Mouse (Mus musculus) thymus, postnatal 0 days (tissue): ENCODE data around the gene Gsta4. TPM values are rescaled to one million over a fixed set of nuclear protein-coding genes. Genes with fewer than 3 reads are reported as not detected.

Experiments used
- DNase-seq: peaks from one replicate; pipeline ENCODE4 v3.0.0-alpha.2; 2015; ENCODE audit warnings: low spot score
- polyA plus RNA-seq: library from polyadenylated mRNA; unstranded; fragments of >200 nt; fragmentation: Nextera tagmentation; extraction: Ambion mirVana; gene quantifications from 2 replicates; pipeline ENCODE4 v1.2.1, GENCODE M21; 2015

The Gsta4 gene
- polyA plus RNA-seq, 1 experiment from 2014 or later = 53.9 TPM

DNA sequence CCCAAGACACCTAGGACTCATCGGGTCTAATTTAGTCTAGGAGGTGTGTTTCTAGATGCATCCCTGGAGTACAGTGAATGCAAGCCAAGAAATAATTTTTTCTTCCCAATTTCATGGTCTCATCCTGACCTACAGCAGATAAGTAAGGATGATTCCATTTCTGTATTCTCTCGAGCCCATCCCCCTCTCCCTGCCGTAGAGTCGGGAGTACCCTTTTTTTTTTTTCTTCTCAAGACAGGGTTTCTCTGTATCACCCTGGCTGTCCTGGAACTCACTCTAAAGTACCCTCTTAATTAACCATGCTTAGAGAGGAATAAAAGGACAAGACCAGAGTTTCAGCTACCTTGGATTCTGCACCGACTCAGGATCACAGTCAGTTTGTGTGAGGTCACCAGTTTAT lies 4.4 kb upstream of the Gsta4 start:
- DNase-seq = no peak

DNA sequence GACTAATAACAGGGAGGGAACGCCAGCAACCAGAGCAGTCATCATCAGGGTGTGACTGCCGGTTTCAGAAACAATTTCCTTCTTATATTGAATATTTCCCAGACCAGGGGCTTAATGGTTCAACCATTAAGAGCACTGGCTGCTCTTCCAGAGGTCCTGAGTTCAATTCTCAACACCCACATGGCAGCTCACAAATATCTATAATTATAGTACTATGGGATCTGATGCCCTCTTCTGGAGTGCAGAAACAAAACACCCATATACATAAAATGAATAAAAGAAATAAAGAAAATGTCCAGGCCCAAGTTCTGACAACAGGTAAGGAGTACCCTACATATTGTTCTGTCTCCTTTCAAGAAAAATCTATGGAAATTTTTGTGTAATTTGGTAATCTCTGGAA lies 3.5 kb upstream of the Gsta4 start:
- DNase-seq = no peak

DNA sequence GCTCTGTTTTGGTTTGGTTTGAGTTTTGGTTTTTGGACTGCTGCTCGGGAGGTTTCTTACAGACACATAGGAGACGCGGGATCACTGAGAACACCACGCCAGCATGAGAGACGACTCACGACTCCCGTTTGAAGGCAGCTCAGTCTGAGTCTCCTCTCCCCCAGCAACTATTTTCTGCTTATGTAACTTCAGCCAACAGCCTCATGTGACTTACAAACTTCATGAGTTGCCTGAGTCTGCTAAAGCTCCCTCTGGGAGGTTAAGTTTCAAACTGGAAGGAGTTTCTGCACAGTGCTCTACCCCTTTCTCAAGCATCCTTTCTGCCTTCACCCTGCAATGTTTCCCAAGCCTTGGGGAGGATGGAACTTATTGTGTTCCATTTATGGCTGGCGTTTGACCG lies 3.1 kb downstream of the Gsta4 start:
- DNase-seq = no peak

DNA sequence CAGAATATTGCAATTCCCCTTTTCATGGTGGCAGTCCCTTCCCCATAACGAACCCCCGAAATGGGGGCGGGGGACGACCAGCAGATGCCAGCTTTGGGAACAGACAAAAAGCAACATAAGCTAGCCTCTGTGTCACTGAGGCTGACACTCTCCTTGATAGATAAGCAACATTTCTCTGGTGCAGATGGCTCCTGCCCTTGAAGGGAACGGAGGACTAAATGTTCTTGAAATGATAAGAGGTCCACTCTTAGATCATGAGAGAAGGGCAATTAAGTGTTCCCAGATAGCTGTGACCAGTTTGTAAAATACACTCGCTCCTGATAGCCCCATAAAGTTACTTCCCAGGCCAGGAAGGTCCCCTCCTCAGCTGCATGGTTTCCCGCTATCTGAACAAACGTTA lies 6.3 kb downstream of the Gsta4 start:
- DNase-seq = no peak

GRCm38 (mm10) chr9:78190651-78191634 lies 8.4 kb downstream of the Gsta4 start:
- peak; percentile 18 for DNase-seq

DNA sequence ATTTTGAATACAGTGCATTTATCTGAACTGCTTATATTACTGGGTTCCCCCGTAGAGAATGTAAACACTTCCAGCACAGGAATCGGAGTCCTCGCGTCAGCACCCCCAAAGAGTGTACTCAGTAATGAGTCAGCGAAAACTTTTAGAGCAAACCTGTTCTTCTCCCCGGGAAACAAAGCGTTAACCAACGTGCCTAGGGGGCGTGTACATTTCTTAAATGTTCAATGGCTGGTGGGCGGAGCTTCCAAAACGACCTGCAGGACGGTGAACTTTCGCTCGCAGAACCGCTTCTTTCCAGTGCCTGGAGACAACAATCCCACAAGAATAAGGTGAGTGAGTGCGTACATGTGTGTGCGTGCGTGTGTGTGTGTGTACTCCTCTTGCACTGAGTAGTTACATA lies 9.2 kb downstream of the Gsta4 start:
- DNase-seq = peak; percentile 92

DNA sequence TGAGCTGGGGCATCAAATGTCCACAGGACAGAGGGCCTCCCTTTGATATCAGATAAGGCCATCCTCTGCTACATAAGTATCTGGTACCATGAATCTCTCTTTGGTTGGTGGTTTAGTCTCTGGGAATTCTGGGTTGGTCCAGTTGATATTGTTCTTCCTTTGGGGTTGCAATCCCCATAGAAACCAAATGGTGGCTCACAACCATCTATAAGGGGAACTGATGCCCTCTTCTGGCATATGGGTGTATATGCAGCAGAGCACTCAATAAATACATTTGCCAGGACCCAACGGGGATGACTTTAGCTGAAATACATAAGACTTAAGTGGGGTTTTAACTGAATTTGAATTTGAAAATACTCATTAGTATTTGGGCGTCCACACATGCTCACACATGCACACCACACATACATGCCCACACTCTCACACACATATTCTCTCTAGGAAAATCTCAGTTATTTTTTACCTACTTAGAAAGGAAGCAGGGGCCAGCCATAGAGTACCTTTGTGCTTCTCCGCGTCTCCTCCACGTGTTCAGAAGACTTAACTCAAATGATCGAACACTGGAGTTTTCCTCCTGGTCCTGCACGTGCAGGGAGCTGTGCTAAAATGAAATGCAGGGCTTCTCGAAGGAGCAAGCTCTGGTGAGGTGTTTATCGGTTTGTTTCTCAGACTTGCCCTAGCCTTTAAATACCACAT lies 11.5 kb downstream of the Gsta4 start:
- peak; percentile 77 for DNase-seq

GRCm38 (mm10) chr9:78195034-78195433 lies 12.5 kb downstream of the Gsta4 start:
- DNase-seq = no peak

DNA sequence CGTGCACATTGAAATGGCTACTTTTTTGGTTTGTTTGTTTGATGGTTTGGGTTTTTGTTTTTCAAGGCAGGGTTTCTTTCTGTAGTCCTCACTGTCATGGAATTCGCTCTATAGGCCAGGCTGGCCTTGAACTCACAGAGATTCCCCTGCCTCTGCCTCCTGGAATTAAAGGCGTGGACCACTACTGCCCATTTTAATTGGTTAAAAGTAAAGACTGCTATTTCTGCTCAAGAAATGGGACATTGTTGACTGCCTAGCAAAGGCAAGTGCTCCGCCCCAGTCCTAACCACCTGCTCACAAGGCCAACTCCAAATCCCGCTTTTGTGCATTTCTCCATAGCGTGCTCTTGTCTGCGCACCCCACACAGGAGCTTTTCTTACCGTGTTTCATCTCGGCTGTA lies 15.2 kb downstream of the Gsta4 start:
- DNase-seq = no peak

DNA sequence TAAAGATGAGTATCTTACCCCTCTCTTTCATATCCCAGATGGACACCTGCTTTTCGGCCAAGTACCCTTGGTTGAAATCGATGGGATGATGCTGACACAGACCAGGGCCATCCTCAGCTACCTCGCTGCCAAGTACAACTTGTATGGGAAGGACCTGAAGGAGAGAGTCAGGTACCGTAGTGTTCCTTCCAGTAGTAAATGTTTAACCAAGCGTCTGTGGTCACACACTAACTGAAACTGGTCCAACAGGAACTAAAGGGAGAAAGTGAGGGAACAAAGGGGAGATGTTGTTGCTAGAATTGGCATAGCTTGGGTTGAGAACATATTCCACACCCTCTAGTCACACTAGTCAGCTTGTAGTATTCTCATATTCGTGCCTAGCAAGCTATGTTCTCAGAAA lies 21.6 kb downstream of the Gsta4 start:
- no peak for DNase-seq

DNA sequence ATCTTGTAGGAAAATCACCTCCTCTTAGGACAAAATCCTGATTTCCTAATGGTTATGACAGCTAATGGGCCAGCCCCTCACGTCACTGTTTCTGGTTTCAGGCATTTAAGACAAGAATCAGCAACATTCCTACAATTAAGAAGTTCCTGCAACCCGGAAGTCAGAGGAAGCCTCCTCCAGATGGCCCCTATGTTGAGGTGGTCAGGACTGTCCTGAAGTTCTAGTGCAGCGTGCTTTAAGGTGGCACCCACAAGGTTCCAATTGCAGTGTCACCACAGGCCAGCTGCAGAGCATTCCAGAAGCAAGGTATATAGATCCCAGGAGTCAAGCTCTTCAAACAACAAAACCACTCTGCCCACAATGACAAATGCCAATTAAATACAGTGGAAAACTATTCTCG lies 26.4 kb downstream of the Gsta4 start:
- no peak for DNase-seq

GRCm38 (mm10) chr9:78210079-78210478 lies 27.5 kb downstream of the Gsta4 start:
- no peak for DNase-seq

GRCm38 (mm10) chr9:78210821-78211220 lies 28.2 kb downstream of the Gsta4 start:
- DNase-seq = no peak

DNA sequence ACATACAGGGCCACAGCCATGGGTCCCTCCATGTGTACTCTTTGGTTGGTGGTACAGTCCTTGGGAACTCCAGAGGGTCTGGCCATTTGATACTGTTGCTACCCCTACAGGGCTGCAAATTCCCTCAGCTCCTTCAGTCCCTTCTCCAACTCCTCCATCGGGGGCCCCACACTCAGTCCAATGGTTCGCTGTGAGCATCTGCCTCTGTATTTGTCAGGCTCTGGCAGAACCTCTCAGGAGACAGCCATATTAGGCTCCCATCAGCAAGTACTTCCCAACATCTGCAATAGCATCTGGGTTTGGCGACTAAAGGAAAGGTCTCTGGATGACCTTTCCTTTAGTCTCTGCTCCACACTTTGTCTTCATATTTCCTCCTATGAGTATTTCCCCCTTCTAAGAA lies 28.9 kb downstream of the Gsta4 start:
- no peak for DNase-seq

DNA sequence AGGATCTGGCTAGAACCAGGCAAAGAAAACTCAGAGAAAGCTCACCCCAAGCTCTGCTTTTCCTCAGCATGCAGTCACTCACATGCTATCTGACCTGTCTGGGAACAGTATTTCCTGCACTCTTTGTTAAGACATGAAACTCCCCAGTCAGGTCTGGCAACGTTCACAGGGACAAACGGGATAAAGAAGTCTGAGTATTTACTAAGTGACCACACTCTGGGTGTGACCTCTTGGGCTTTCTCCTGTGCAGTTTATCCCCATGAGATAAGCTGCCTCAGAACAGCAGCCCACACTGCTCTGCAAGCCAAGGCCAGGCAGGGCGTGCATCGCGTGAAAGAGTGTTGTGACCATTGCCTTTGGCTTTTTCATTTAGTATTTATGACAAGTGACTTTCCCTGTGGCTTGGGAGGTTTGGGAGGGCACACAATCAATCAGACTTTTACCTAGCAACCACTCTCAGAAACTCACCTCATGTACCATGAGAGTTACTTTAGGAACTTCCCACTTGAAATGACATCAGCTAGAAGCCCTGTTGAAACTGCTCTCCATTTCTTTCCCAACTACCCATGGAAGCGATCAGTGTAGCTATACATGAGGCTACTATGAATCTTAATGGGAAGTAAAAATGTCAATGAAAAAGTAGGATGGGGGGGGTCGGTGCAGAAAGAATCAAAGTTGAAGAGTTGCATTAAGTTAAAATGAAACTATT lies 29.9 kb downstream of the Gsta4 start:
- no peak for DNase-seq

DNA sequence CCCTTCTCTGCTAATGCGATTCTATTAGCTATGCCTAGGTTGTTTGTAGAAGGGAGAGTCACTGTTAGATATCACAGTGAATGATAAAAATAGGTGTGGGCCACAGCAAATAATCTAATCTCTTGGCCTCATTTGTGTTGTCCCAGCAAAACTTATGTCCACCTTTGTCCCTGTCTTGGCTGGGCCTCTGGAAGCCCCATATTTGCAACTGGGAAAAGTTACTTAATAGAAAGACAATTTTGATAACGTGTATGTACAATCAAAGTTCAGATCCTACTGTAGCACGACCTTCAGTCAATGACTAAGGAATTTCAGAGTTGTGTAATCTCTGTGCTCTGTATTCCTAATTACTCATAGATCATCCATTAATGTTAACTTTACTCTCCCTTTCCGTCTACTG lies 34.5 kb downstream of the Gsta4 start:
- DNase-seq = no peak

- no peak for DNase-seq
Measured at GRCm38 (mm10) chr9:78222616-78223015, 40.0 kb downstream of the Gsta4 start.

DNA sequence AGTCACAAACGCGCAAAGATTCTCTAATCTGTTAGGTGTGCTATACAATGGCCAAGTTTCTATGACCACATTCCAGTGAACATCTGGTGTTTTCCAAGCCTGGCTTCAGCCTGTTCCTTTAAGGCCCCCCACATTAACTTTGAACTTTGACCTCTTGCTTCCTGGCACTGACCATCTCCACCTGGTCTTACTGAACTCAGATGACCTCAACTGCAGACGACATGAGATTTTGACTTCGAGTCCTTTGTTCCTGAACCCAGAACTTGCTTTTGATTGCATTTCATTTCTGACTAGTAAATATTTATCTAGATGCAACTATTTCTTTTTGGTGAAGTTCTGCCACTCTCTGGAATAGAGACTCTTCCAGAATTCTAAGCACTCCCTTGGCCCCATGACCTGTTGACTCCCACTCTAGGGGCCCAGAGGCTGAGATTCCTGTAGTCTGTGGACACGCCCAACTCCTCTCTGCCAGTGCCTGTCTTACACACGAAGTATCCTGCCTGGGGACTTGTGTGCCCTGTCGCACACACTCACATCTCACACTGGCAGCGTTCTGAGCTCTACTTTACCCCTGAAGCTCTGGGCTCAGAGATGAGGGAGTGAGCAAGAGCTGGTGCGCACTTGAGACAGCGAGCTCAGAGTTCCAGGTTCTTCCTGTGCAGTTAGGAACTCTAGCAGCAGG lies 40.8 kb downstream of the Gsta4 start:
- no peak for DNase-seq

DNA sequence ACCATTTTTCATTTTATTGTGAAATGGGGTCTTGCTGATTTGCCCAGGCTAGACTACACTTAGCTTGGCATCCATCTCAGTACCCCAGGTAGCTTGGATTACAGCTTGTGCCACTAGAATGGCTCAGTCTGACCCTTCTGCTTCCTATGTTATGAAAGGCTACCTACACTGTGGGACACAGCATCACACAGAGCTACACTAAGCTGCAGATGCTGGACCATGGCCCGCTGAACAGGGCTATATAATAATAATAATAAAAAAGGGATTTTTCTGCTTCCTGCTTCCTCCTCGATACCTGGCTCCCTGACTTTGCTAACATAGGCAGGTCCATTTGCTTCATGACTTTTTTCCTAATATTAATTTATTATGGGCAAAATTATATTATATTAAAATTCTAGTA lies 41.8 kb downstream of the Gsta4 start:
- DNase-seq = no peak

DNA sequence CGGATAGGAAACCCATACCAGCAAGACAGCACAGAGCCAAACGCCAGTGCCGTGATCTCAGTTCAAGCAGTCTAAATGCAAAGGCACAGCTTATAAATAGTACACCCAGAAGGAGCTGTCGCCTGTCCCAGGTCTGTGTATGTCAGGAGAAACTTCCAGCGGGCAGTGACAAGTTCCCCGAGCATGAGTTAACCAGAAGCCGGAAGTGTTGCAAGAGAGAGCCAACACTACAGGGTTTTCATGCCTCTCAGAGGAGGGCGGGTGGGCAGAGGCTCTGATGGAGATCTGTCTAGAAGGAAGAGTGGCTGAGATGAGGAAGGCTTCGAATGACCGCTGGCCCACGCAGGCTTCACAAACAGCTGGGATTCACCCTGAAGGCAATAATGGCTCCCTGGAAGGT lies 42.7 kb downstream of the Gsta4 start:
- no peak for DNase-seq

DNA sequence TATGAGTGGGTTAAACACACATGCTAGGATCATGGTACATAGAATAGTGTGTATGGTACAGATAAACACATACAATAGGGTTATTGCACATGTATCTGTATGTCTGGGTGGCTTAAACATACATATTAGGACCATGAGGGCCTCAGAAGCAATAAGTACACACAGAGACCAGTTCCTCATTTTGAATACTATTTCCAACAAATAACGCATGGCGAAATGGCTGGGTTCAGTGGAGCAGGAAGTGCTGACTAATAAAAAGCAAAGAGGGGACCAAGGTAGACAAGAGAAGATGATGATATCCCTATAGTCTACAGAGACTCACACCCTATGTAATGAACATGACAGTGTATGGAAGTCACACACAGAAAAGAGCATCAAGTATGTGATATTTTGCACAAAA lies 45.5 kb downstream of the Gsta4 start:
- DNase-seq = no peak
